Mouse (Mus musculus): ENCODE data around the gene Hps6. TPM values are rescaled to one million over a fixed set of nuclear protein-coding genes. Genes with fewer than 3 reads are reported as not detected.
A peak's percentile ranks its signal among the peaks of the same experiment; 100 is the strongest.

The Hps6 gene
- total RNA-seq, 1 experiment from 2014 or later = 4.6 TPM

- no peak for ATAC-seq (replicated peaks in 1 of 2; ENCODE audit: insufficient read depth in 1 of 2, low FRiP score in 2 of 2, low TSS enrichment in 1 of 2, low read depth in 1 of 2, poor library complexity in 2 of 2, severe bottlenecking in 2 of 2)
Measured at GRCm38 (mm10) chr19:46041299-46041932, 38.1 kb downstream of the Hps6 start.

- peak in 1 of 2 experiments; percentile 23; a peak in 1 of 4 replicates for ATAC-seq (replicated peaks in 1 of 2; ENCODE audit: insufficient read depth in 1 of 2, low FRiP score in 2 of 2, low TSS enrichment in 1 of 2, low read depth in 1 of 2, poor library complexity in 2 of 2, severe bottlenecking in 2 of 2)
Measured at GRCm38 (mm10) chr19:46041933-46042475, 38.7 kb downstream of the Hps6 start.

- ATAC-seq (replicated peaks in 1 of 2; ENCODE audit: insufficient read depth in 1 of 2, low FRiP score in 2 of 2, low TSS enrichment in 1 of 2, low read depth in 1 of 2, poor library complexity in 2 of 2, severe bottlenecking in 2 of 2) = no peak
Measured at GRCm38 (mm10) chr19:46042476-46043011, 39.2 kb downstream of the Hps6 start.

GRCm38 (mm10) chr19:46043380-46043779, 40.1 kb downstream of the Hps6 start:
- no peak for ATAC-seq (replicated peaks in 1 of 2; ENCODE audit: insufficient read depth in 1 of 2, low FRiP score in 2 of 2, low TSS enrichment in 1 of 2, low read depth in 1 of 2, poor library complexity in 2 of 2, severe bottlenecking in 2 of 2)

GRCm38 (mm10) chr19:46044271-46044992, 41.1 kb downstream of the Hps6 start, which contains the start of gene Pprc1:
Pprc1 (plus strand) TSS chr19:46044886.
- no peak for ATAC-seq (replicated peaks in 1 of 2; ENCODE audit: insufficient read depth in 1 of 2, low FRiP score in 2 of 2, low TSS enrichment in 1 of 2, low read depth in 1 of 2, poor library complexity in 2 of 2, severe bottlenecking in 2 of 2)

- ATAC-seq (replicated peaks in 1 of 2; ENCODE audit: insufficient read depth in 1 of 2, low FRiP score in 2 of 2, low TSS enrichment in 1 of 2, low read depth in 1 of 2, poor library complexity in 2 of 2, severe bottlenecking in 2 of 2) = peak; percentile 19 to 51; a peak in 3 of 4 replicates
Measured at GRCm38 (mm10) chr19:46044993-46045695, 41.8 kb downstream of the Hps6 start, which contains the start of gene Ldb1. Ldb1 (minus strand) TSS chr19:46045214.

- no peak for ATAC-seq (replicated peaks in 1 of 2; ENCODE audit: insufficient read depth in 1 of 2, low FRiP score in 2 of 2, low TSS enrichment in 1 of 2, low read depth in 1 of 2, poor library complexity in 2 of 2, severe bottlenecking in 2 of 2)
Measured at GRCm38 (mm10) chr19:46045696-46046311, 42.5 kb downstream of the Hps6 start.

GRCm38 (mm10) chr19:46046621-46047025, 43.3 kb downstream of the Hps6 start:
- ATAC-seq (replicated peaks in 1 of 2; ENCODE audit: insufficient read depth in 1 of 2, low FRiP score in 2 of 2, low TSS enrichment in 1 of 2, low read depth in 1 of 2, poor library complexity in 2 of 2, severe bottlenecking in 2 of 2) = no peak

- ATAC-seq (replicated peaks in 1 of 2; ENCODE audit: insufficient read depth in 1 of 2, low FRiP score in 2 of 2, low TSS enrichment in 1 of 2, low read depth in 1 of 2, poor library complexity in 2 of 2, severe bottlenecking in 2 of 2) = no peak
Measured at GRCm38 (mm10) chr19:46047426-46047825, 44.1 kb downstream of the Hps6 start.

GRCm38 (mm10) chr19:46049129-46049528, 45.8 kb downstream of the Hps6 start:
- no peak for ATAC-seq (replicated peaks in 1 of 2; ENCODE audit: insufficient read depth in 1 of 2, low FRiP score in 2 of 2, low TSS enrichment in 1 of 2, low read depth in 1 of 2, poor library complexity in 2 of 2, severe bottlenecking in 2 of 2)

- peak; percentile 32 to 49; a peak in 2 of 4 replicates for ATAC-seq (replicated peaks in 1 of 2; ENCODE audit: insufficient read depth in 1 of 2, low FRiP score in 2 of 2, low TSS enrichment in 1 of 2, low read depth in 1 of 2, poor library complexity in 2 of 2, severe bottlenecking in 2 of 2)
Measured at GRCm38 (mm10) chr19:46050462-46050861, 47.2 kb downstream of the Hps6 start.

Other genes with a start within 250 kb of the Hps6 start
- gene Mgea5, start 219.7 kb upstream of the Hps6 start, total RNA-seq (2017) = 234 and 248 TPM in 2 replicates
- gene Kcnip2, start 187.4 kb upstream of the Hps6 start, total RNA-seq (2017) = not detected in 2 replicates
- 10.6 and 11.9 TPM in 2 replicates for gene Armh3, start 5.0 kb upstream of the Hps6 start, total RNA-seq (2017)
- gene Pprc1, start 41.4 kb downstream of the Hps6 start, total RNA-seq (2017) = 21.3 and 24.6 TPM in 2 replicates
- 184 and 203 TPM in 2 replicates for gene Ldb1, start 41.7 kb downstream of the Hps6 start, total RNA-seq (2017)
- 105 and 177 TPM in 2 replicates for gene Nolc1, start 72.4 kb downstream of the Hps6 start, total RNA-seq (2017)
- 0.38 and 1.4 TPM in 2 replicates for gene Elovl3, start 128.4 kb downstream of the Hps6 start, total RNA-seq (2017)
- gene Pitx3, start 144.8 kb downstream of the Hps6 start, total RNA-seq (2017) = not detected in 2 replicates
- gene Gbf1, start 149.0 kb downstream of the Hps6 start, total RNA-seq (2017) = 37.7 and 39.6 TPM in 2 replicates

Data from hematopoietic stem cell, adult 5-6 weeks (primary cell).